Mouse (Mus musculus) megakaryocyte, embryonic 14.5 days (primary cell): ENCODE results near the gene Tprkb.
"Not testable (repeated sequence)": the region's sequence is repeated elsewhere in the genome, so short reads cannot be mapped to it uniquely, and the experiment has no call there.

Experiments used
- FLI1 ChIP-seq: IDR thresholded peaks from 2 replicates; pipeline ENCODE4 v1.6.1; 2012; ENCODE audit warnings: low read length, inconsistent platforms, mixed read lengths
- GATA1 ChIP-seq: IDR thresholded peaks from 3 replicates; pipeline ENCODE4 v1.6.1; 2012; ENCODE audit warnings: mixed read lengths, low read length, inconsistent platforms, borderline replicate concordance

DNA sequence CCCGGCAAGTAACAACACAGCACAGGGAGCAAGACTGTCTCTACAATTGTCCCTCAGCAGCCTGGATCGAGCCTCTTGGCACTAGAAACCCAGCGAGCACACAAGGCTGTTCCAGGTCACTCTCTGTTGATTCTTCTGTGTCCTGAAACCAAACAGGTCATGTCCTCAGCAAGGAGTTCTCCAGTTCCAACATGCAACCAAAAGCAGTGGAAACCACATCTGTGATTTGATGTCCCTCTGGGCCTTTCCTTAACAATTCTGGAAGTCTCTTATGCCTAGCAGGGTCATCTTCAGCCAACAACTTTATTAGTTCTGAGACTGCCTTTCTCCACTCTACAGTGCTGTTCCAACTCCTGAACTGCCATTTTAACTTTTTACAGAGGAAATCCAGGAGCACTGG is 45.5 kb upstream of the Tprkb start:
- TF ChIP-seq GATA1, FLI1: not testable (repeated sequence)
